15 mouse cellular contexts compared by ENCODE assay signal in genomic region chr10:89392687-89393086, GRCm38 (mm10). TPM values are rescaled to one million over a fixed set of nuclear protein-coding genes. Genes with fewer than 3 reads are reported as not detected.
DNase-seq lines count a peak whose midpoint lies in the region; ATAC-seq lines count a peak whose summit lies in the region.
"Had no signal": no experiment of that assay in that cellular context is flagged by ENCODE, and none has a peak within 500 bp of the region (broad histone marks: within the 10 kb centered on the region; RNA-seq: fewer than 3 reads in every experiment).

No protein-coding gene starts in this region.

- H3K36me3 ChIP-seq in forebrain, embryonic 15.5 days = no peaks in the 10 kb centered on the region
- no peaks in the 10 kb centered on the region for H3K36me3 ChIP-seq in forebrain, embryonic 12.5 days (replicated peaks)
- no peaks in the 10 kb centered on the region for H3K36me3 ChIP-seq in midbrain, embryonic 14.5 days (ENCODE audit: control insufficient read depth, insufficient read depth, low read length)
- no peaks in the 10 kb centered on the region for H3K36me3 ChIP-seq in midbrain, embryonic 15.5 days (replicated peaks)
- H3K36me3 ChIP-seq: hindbrain, embryonic 12.5 days; limb, embryonic 13.5 days had no signal

- no peak overlapping the region for H3K9ac ChIP-seq in forebrain, embryonic 15.5 days (replicated peaks)
- no peak overlapping the region for H3K9ac ChIP-seq in forebrain, embryonic 12.5 days
- H3K9ac ChIP-seq in midbrain, embryonic 14.5 days (replicated peaks; ENCODE audit: low read length) = no peak overlapping the region
- no peak overlapping the region for H3K9ac ChIP-seq in midbrain, embryonic 15.5 days
- H3K9ac ChIP-seq: hindbrain, embryonic 12.5 days; limb, embryonic 13.5 days; liver, postnatal 0 days had no signal

- no peaks in the 10 kb centered on the region for H3K27me3 ChIP-seq in forebrain, embryonic 15.5 days
- H3K27me3 ChIP-seq in forebrain, embryonic 12.5 days = peaks cover 4% of the 10 kb centered on the region
- no peaks in the 10 kb centered on the region for H3K27me3 ChIP-seq in midbrain, embryonic 14.5 days (ENCODE audit: control insufficient read depth, insufficient read depth, low read length)
- no peaks in the 10 kb centered on the region for H3K27me3 ChIP-seq in midbrain, embryonic 15.5 days (replicated peaks)
- H3K27me3 ChIP-seq: hindbrain, embryonic 12.5 days; limb, embryonic 13.5 days had no signal

- WGBS in forebrain, embryonic 15.5 days = 40% methylated on average over 4 of the region's 4 CpGs
- WGBS in forebrain, embryonic 12.5 days = 46% methylated on average over 4 of the region's 4 CpGs
- WGBS in midbrain, embryonic 14.5 days = 27% methylated on average over 4 of the region's 4 CpGs
- WGBS in midbrain, embryonic 15.5 days = 29% methylated on average over 4 of the region's 4 CpGs

- H3K9me3 ChIP-seq in forebrain, embryonic 15.5 days = no peaks in the 10 kb centered on the region
- no peaks in the 10 kb centered on the region for H3K9me3 ChIP-seq in forebrain, embryonic 12.5 days
- H3K9me3 ChIP-seq in midbrain, embryonic 14.5 days (ENCODE audit: control insufficient read depth, low read length) = no peaks in the 10 kb centered on the region
- no peaks in the 10 kb centered on the region for H3K9me3 ChIP-seq in midbrain, embryonic 15.5 days
- H3K9me3 ChIP-seq: hindbrain, embryonic 12.5 days; limb, embryonic 13.5 days had no signal

- 0 out of 2 replicates have a peak, but pooled peaks have one; percentile 18 for ATAC-seq in forebrain, embryonic 15.5 days (replicated peaks)
- ATAC-seq in forebrain, embryonic 12.5 days (ENCODE audit: low FRiP score) = no peak
- no peak for ATAC-seq in midbrain, embryonic 14.5 days (ENCODE audit: low FRiP score, low TSS enrichment)
- ATAC-seq in midbrain, embryonic 15.5 days (replicated peaks) = no peak
- no peak for ATAC-seq in megakaryocyte-erythroid progenitor cell, adult 5-6 weeks (replicated peaks; ENCODE audit: low FRiP score, low TSS enrichment, poor library complexity, severe bottlenecking)
- ATAC-seq: intestine, postnatal 0 days; liver, postnatal 0 days; Patski had no signal

- H3K27ac ChIP-seq in forebrain, embryonic 15.5 days (replicated peaks) = no peak overlapping the region
- no peak overlapping the region for H3K27ac ChIP-seq in forebrain, embryonic 12.5 days
- no peak overlapping the region for H3K27ac ChIP-seq in midbrain, embryonic 14.5 days (replicated peaks; ENCODE audit: low read depth, low read length)
- H3K27ac ChIP-seq in midbrain, embryonic 15.5 days = no peak overlapping the region
- H3K27ac ChIP-seq: hindbrain, embryonic 12.5 days; limb, embryonic 13.5 days had no signal

- H3K4me2 ChIP-seq in forebrain, embryonic 15.5 days (replicated peaks) = no peak overlapping the region
- H3K4me2 ChIP-seq in forebrain, embryonic 12.5 days = no peak overlapping the region
- H3K4me2 ChIP-seq in midbrain, embryonic 14.5 days (ENCODE audit: low read length) = no peak overlapping the region
- H3K4me2 ChIP-seq in midbrain, embryonic 15.5 days = no peak overlapping the region
- H3K4me2 ChIP-seq: hindbrain, embryonic 12.5 days; limb, embryonic 13.5 days had no signal

- no peak overlapping the region for H3K4me3 ChIP-seq in forebrain, embryonic 15.5 days
- H3K4me3 ChIP-seq in forebrain, embryonic 12.5 days (replicated peaks) = no peak overlapping the region
- H3K4me3 ChIP-seq in midbrain, embryonic 14.5 days (replicated peaks; ENCODE audit: low read depth, low read length) = no peak overlapping the region
- no peak overlapping the region for H3K4me3 ChIP-seq in midbrain, embryonic 15.5 days
- H3K4me3 ChIP-seq: hindbrain, embryonic 12.5 days; limb, embryonic 13.5 days had no signal

- peak; percentile 6 for DNase-seq in midbrain, embryonic 14.5 days
- DNase-seq in adrenal gland, postnatal 36 days = peak; percentile 29 to 50
- peak; percentile 53 for DNase-seq in retina, embryonic 14.5 days (ENCODE audit: low spot score)
- DNase-seq: cerebellum, adult 2 months; liver, postnatal 0 days; lung, postnatal 4 days; thymus, postnatal 14 days had no signal

- H3K4me1 ChIP-seq in forebrain, embryonic 15.5 days = peaks cover 15% of the 10 kb centered on the region
- H3K4me1 ChIP-seq in forebrain, embryonic 12.5 days = peaks cover 12% of the 10 kb centered on the region
- H3K4me1 ChIP-seq in midbrain, embryonic 14.5 days (ENCODE audit: control insufficient read depth, insufficient read depth, low read length) = no peaks in the 10 kb centered on the region
- no peaks in the 10 kb centered on the region for H3K4me1 ChIP-seq in midbrain, embryonic 15.5 days

RNA-seq across cellular contexts. Expression of gene Ano4, which starts 48.1 kb away (rescaled TPM):
- 4.5 and 5.4 TPM in 2 replicates for polyA plus RNA-seq in forebrain, embryonic 15.5 days (2015; fragmentation: Nextera tagmentation; extraction: Ambion mirVana)
- 1.6 and 1.9 TPM in 2 replicates for polyA plus RNA-seq in forebrain, embryonic 12.5 days (2016; fragmentation: Nextera tagmentation; extraction: Ambion mirVana)
- polyA plus RNA-seq in midbrain, embryonic 14.5 days (2014; fragmentation: Nextera tagmentation; extraction: Ambion mirVana) = 7.8 and 8.9 TPM in 2 replicates
- polyA plus RNA-seq in midbrain, embryonic 15.5 days (2015; fragmentation: Nextera tagmentation; extraction: Ambion mirVana) = 7.0 and 8.5 TPM in 2 replicates
- total RNA-seq in adrenal gland, postnatal 36 days (2021) = under 1 TPM; 0.36 TPM
- not detected in 2 replicates for total RNA-seq in megakaryocyte-erythroid progenitor cell, adult 5-6 weeks (2014; fragmentation: Nextera tagmentation)
- total RNA-seq in megakaryocyte-erythroid progenitor cell, adult 5-6 weeks (2017) = not detected in 2 replicates
- polyA plus RNA-seq: intestine, postnatal 0 days; liver, postnatal 0 days; Patski had no signal

RNA-seq across cellular contexts. Expression of gene Gas2l3, which starts 51.1 kb away (rescaled TPM):
- 12.1 and 13.9 TPM in 2 replicates for polyA plus RNA-seq in forebrain, embryonic 15.5 days (2015; fragmentation: Nextera tagmentation; extraction: Ambion mirVana)
- polyA plus RNA-seq in forebrain, embryonic 12.5 days (2016; fragmentation: Nextera tagmentation; extraction: Ambion mirVana) = 16.8 and 21.9 TPM in 2 replicates
- polyA plus RNA-seq in midbrain, embryonic 14.5 days (2014; fragmentation: Nextera tagmentation; extraction: Ambion mirVana) = 3.6 and 6.0 TPM in 2 replicates
- 3.9 and 4.5 TPM in 2 replicates for polyA plus RNA-seq in midbrain, embryonic 15.5 days (2015; fragmentation: Nextera tagmentation; extraction: Ambion mirVana)
- total RNA-seq in adrenal gland, postnatal 36 days (2021) = 1 to 10 TPM; 4.4 to 5.3 TPM
- 5.3 and 8.5 TPM in 2 replicates for total RNA-seq in megakaryocyte-erythroid progenitor cell, adult 5-6 weeks (2014; fragmentation: Nextera tagmentation)
- 4.9 and 12.9 TPM in 2 replicates for total RNA-seq in megakaryocyte-erythroid progenitor cell, adult 5-6 weeks (2017)
